Mouse (Mus musculus) thymus, postnatal 10 days (tissue): Measurements from ENCODE around the gene Gm29276.
"Not testable (repeated sequence)": the region's sequence is repeated elsewhere in the genome, so short reads cannot be mapped to it uniquely, and the experiment has no call there.

Experiments used
- DNase-seq, 2 experiments: peaks; one replicate each; pipeline ENCODE4 v3.0.0; 2021; ENCODE audit warnings: low spot score in 2 of 2

Gm29276 gene

DNA sequence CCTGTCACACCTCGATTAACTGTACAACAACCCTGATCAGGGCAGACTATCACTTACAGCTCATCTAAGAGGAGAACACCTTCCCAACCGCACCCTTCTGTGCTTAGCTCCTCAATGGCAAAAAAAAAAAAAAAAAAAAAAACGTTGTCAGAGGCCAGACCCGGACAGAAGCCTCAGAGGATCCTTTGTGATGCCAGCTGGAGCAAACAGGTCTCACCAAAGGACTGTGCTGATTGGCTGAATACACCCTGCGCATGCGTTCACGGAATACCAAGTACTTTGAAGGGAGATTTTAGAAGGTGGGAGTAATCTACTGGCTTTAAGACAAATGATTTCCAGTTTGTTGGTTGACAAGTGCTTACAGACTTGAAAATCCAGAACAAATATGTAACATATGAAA is at the start of gene Gm29276:
Gene Gm29276, minus strand, starts transcription at position 101 of the 400 bp plus-strand sequence.
- DNase-seq = not testable (repeated sequence)
